9 mouse cellular contexts compared by ENCODE assay signal in the genomic region with DNA sequence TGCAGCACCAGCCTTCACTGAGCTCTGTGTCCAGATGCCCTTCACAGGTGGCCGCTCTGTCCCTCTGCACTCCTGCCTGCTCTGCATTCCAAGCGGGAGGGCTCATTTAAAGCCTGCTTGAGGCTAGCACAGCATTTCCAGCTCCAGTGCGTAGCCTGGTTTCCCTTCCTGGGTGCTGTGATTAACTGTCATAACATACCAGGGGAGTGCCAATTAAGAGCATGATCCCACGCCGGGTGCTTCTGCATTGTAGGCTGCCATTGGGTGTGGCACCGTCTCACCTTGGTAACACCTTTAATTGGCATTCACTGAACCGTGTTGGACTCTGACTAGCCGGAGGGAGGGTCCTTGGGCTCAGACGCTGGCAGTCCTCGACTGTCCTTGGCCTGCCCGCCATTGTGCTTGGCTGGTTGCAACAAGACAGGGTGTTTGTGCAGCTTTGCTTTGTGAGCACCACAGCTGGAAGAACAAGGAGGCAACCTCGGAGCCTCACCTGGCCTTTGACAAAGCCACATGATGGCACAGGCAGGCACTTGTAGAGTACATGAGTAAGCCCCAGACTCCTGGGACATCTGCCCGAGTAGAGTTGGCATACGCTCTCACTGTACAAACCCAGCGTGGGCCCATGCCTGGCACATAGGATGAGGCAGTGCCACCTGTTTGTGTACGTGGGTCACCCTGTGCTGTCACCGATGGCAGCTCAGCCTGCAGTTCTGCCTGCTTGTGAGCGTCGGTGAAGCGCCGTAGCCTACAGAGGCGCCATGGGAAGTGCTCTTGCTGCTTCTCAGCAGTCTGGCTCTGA. TPM values are rescaled to one million over a fixed set of nuclear protein-coding genes. Genes with fewer than 3 reads are reported as not detected.
DNase-seq lines count a peak whose midpoint lies in the region; ATAC-seq and TF ChIP-seq lines count a peak whose summit lies in the region.
"Had no signal": no experiment of that assay in that cellular context is flagged by ENCODE, and none has a peak within 500 bp of the region (broad histone marks: within the 10 kb centered on the region; RNA-seq: fewer than 3 reads in every experiment).

No protein-coding gene starts in this region.

- H3K27ac ChIP-seq in hindbrain, embryonic 16.5 days (ENCODE audit: low read depth, low read length), result peak overlapping the region; percentile 50; the same call in 1 of the 2 replicates

- no peak overlapping the region for H3K4me3 ChIP-seq in lung, adult 2 months (replicated peaks; ENCODE audit: extremely low read depth, low read depth, low read length)
- no peak overlapping the region for H3K4me3 ChIP-seq in hindbrain, embryonic 16.5 days (ENCODE audit: low read length)
- H3K4me3 ChIP-seq: embryonic facial prominence, embryonic 10.5 days had no signal

- no peaks in the 10 kb centered on the region for H3K36me3 ChIP-seq in hindbrain, embryonic 16.5 days (ENCODE audit: control insufficient read depth, insufficient read depth, low read length)

- H3K9me3 ChIP-seq in hindbrain, embryonic 16.5 days (ENCODE audit: control insufficient read depth, low read length), result no peaks in the 10 kb centered on the region
- H3K9me3 ChIP-seq: embryonic facial prominence, embryonic 10.5 days had no signal

- 66% methylated on average over 22 of the region's 22 CpGs for WGBS in lung, adult 2 months
- 78% methylated on average over 22 of the region's 22 CpGs for WGBS in hindbrain, embryonic 16.5 days

- no peak for TF ChIP-seq POLR2A in lung, adult 2 months (IDR thresholded peaks at IDR 0.05; ENCODE audit: borderline replicate concordance, extremely low read depth, low read depth, low read length)

- no peak overlapping the region for H3K4me2 ChIP-seq in hindbrain, embryonic 16.5 days (ENCODE audit: low read length)

- no peak overlapping the region for H3K9ac ChIP-seq in hindbrain, embryonic 16.5 days (ENCODE audit: low read depth, low read length)

- no peaks in the 10 kb centered on the region for H3K27me3 ChIP-seq in hindbrain, embryonic 16.5 days (replicated peaks; ENCODE audit: control insufficient read depth, insufficient read depth, low read length)

- TF ChIP-seq CTCF in lung, adult 2 months (IDR thresholded peaks at IDR 0.05; ENCODE audit: insufficient read depth, low read length), result no peak

- peaks cover 74% of the 10 kb centered on the region for H3K4me1 ChIP-seq in lung, adult 2 months (ENCODE audit: control insufficient read depth, insufficient read depth, low read length)
- H3K4me1 ChIP-seq in hindbrain, embryonic 16.5 days (ENCODE audit: control insufficient read depth, insufficient read depth, low read depth, low read length), result peaks cover 34% of the 10 kb centered on the region

- peak; percentile 20 for DNase-seq in lung, adult 2 months
- DNase-seq in lung, postnatal 10 days, result no peak
- peak; percentile 81 to 86 for DNase-seq in cerebellum, postnatal 25 days
- peak; percentile 66 to 69 for DNase-seq in layer of hippocampus, postnatal 10 days (ENCODE audit: low spot score in 2 of 2)
- DNase-seq in gastrocnemius, postnatal 4 days (ENCODE audit: low spot score in 2 of 2), result no peak
- no peak for DNase-seq in urinary bladder, adult 2 months (ENCODE audit: low spot score)

- ATAC-seq in hindbrain, embryonic 16.5 days, result no peak
- no peak for ATAC-seq in erythroid progenitor cell, adult 5-6 weeks (replicated peaks; ENCODE audit: low FRiP score, poor library complexity, severe bottlenecking)

RNA-seq across cellular contexts. Expression of a gene that starts 57.4 kb away (rescaled TPM):
- 13.4 and 16.9 TPM in 2 replicates for polyA plus RNA-seq in lung, adult 2 months (2012; rRNA removed)
- polyA plus RNA-seq in hindbrain, embryonic 16.5 days (2015; fragmentation: Nextera tagmentation; extraction: Ambion mirVana), result 1.4 and 1.6 TPM in 2 replicates
- total RNA-seq in layer of hippocampus, postnatal 10 days (2021), result 1 to 10 TPM in 1 of 2 experiments, under 1 TPM in 1; 0.76 to 1.7 TPM
- total RNA-seq in erythroid progenitor cell, adult 5-6 weeks (2015; ENCODE audit: low replicate concordance), result not detected in 2 replicates
- not detected in 2 replicates for total RNA-seq in erythroid progenitor cell, adult 5-6 weeks (2017; ENCODE audit: low replicate concordance)
- total RNA-seq in gastrocnemius, postnatal 4 days (2021), result under 1 TPM; 0.70 to 0.93 TPM
- polyA plus RNA-seq in urinary bladder, adult 2 months (2012; rRNA removed), result 0.19 and 0.43 TPM in 2 replicates

Comparison
In these comparisons a context has a peak if more than half of its experiments do, and no peak if none do; other contexts are left out.
1. DNase-seq: peak in lung, adult 2 months (single experiment), cerebellum, postnatal 25 days (2 of 2) and layer of hippocampus, postnatal 10 days (2 of 2); none in lung, postnatal 10 days (single experiment), gastrocnemius, postnatal 4 days (0 of 2) and urinary bladder, adult 2 months (single experiment).